Mouse (Mus musculus) midbrain, embryonic 16.5 days (tissue): Measurements from ENCODE around the gene Polr3c. TPM values are rescaled to one million over a fixed set of nuclear protein-coding genes. Genes with fewer than 3 reads are reported as not detected.
"Not testable (repeated sequence)": the region's sequence is repeated elsewhere in the genome, so short reads cannot be mapped to it uniquely, and the experiment has no call there.

Experiments used
- ATAC-seq: fragments of 200-750 bp; cut with Nextera tagmentation; 2 replicates; pipeline ENCODE4 v1.8.0; 2017; ENCODE audit warnings: moderate TSS enrichment
- H3K27ac ChIP-seq: fragments of 300-500 bp; sonication (generic); 2 replicates; pipeline ENCODE4 v1.5.1; 2014; ENCODE audit warnings: mild to moderate bottlenecking, low read length, mixed read lengths
- H3K27me3 ChIP-seq: fragments of 300-500 bp; sonication (generic); 2 replicates; pipeline ENCODE4 v1.6.1; 2014; ENCODE audit warnings: low read depth, low read length, mixed read lengths; ENCODE audit not compliant: control insufficient read depth, insufficient read depth
- H3K36me3 ChIP-seq: fragments of 300-500 bp; sonication (generic); 2 replicates; pipeline ENCODE4 v1.6.1; 2014; ENCODE audit warnings: mild to moderate bottlenecking, low read length, moderate library complexity, mixed read lengths; ENCODE audit not compliant: control insufficient read depth, insufficient read depth
- H3K4me1 ChIP-seq: fragments of 300-500 bp; sonication (generic); 2 replicates; pipeline ENCODE4 v1.6.1; 2014; ENCODE audit warnings: mild to moderate bottlenecking, low read length, mixed read lengths; ENCODE audit not compliant: control insufficient read depth, insufficient read depth
- H3K4me2 ChIP-seq: fragments of 300-500 bp; sonication (generic); 2 replicates; pipeline ENCODE4 v1.6.1; 2014; ENCODE audit warnings: mild to moderate bottlenecking, low read length, mixed read lengths
- H3K4me3 ChIP-seq: fragments of 300-500 bp; sonication (generic); 2 replicates; pipeline ENCODE4 v1.5.1; 2014; ENCODE audit warnings: low read depth, mild to moderate bottlenecking, low read length, moderate library complexity, mixed read lengths
- H3K9ac ChIP-seq: fragments of 300-500 bp; sonication (generic); 2 replicates; pipeline ENCODE4 v1.6.1; 2014; ENCODE audit warnings: low read depth, low read length, mixed read lengths
- H3K9me3 ChIP-seq: fragments of 300-500 bp; sonication (generic); replicated peaks from 2 replicates; pipeline ENCODE4 v1.6.1; 2014; ENCODE audit warnings: mild to moderate bottlenecking, low read length, mixed read lengths; ENCODE audit not compliant: control insufficient read depth, poor library complexity, severe bottlenecking
- WGBS: fragments of 180-500 bp; shearing (Covaris S2); extraction: QIAGEN DNeasy Blood & Tissue Kit; methylation state at CpG from one replicate; pipeline ENCODE4 v1.1.7; 2014; 5-methylcytosine and 5-hydroxymethylcytosine counted together
- polyA plus RNA-seq: library from polyadenylated mRNA; unstranded; fragments of >200 nt; fragmentation: Nextera tagmentation; extraction: Ambion mirVana; gene quantifications from 2 replicates; pipeline ENCODE4 v1.2.1, GENCODE M21; 2015

Polr3c gene
- polyA plus RNA-seq, 1 experiment from 2014 or later = 33.3 TPM

DNA sequence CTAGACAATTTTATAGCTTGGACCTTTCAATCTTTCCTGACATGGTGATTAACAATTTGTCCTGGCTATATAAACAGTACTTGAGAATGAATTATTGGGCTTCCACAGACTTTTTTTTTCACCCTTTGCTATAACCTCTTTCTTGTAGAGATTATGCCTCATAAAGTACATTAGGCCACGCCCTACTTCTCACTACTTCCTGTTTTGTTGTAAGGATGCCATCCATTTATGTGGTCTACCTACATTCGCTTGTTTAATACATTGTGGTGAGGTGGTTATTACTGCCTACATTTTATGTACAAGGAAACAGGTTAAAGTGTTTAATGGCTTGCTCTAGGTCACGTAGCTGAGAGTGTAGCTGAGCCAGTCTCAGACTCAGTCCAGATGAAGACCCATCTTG is 52.3 kb downstream of the Polr3c start:
- Histone ChIP-seq H3K9ac (no peak overlapping the region), H3K4me2 (no peak overlapping the region), H3K4me3 (no peak overlapping the region), H3K4me1 (peaks cover 9% of the 10 kb centered on the region; the same call in 1 of the 2 replicates), H3K27me3 (peaks cover 12% of the 10 kb centered on the region), H3K36me3 (no peaks in the 10 kb centered on the region), H3K9me3 (no peaks in the 10 kb centered on the region), H3K27ac (no peak overlapping the region)
- 80% methylated on average over 3 of the region's 3 CpGs for WGBS
- no peak for ATAC-seq

DNA sequence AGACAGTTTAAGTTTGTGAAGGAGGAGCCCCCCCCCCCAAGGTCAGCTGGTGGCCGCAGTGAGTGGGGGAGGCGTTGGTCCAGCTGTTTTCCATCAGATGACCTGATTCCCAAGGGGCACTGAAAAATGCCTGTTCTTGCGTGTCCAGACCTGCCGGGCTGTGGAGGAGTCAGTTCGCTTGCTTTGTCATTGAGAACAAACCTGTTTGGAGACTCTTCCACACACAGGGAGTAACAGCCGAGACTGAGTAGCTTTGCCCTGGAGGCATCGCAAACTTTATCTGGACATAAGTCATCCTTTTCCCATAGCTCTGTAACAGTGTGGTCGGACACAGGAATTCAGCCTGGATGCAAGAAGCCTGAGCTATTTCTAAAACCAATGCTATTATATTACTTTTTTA is 53.0 kb downstream of the Polr3c start:
- WGBS = 76% methylated on average over 8 of the region's 8 CpGs
- no peaks in the 10 kb centered on the region for H3K36me3 ChIP-seq
- H3K4me3 ChIP-seq = no peak overlapping the region
- H3K9me3 ChIP-seq = no peaks in the 10 kb centered on the region
- H3K9ac ChIP-seq = no peak overlapping the region
- H3K4me1 ChIP-seq = peaks cover 5% of the 10 kb centered on the region; the same call in 1 of the 2 replicates
- peaks cover 12% of the 10 kb centered on the region for H3K27me3 ChIP-seq
- no peak for ATAC-seq
- H3K4me2 ChIP-seq = no peak overlapping the region
- H3K27ac ChIP-seq = no peak overlapping the region

DNA sequence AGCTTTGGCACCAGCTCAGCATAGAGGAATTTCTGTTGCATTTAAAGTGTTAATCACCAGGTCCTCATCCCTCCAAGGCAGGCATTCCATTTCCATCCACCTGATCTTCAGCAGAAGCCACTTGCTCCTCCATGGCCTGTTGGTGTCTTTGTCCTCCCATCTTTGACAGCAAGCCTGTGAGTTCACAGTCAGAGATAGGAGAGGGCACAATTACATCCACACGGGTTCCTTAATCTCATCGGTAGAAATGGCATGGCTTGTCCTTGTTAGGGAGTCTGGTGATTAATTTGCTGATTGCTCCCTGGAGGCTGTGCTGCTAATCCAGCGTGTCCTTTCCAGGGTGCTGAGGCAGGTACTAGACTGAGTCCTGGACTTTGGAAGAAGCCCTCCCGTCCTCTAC is 53.9 kb downstream of the Polr3c start:
- WGBS = 78% methylated on average over 4 of the region's 4 CpGs
- no peak overlapping the region for H3K9ac ChIP-seq
- H3K27ac ChIP-seq = no peak overlapping the region
- H3K9me3 ChIP-seq = no peaks in the 10 kb centered on the region
- H3K27me3 ChIP-seq = peaks cover 12% of the 10 kb centered on the region
- H3K4me1 ChIP-seq = peaks cover 5% of the 10 kb centered on the region; the same call in 1 of the 2 replicates
- H3K4me2 ChIP-seq = no peak overlapping the region
- no peak for ATAC-seq
- H3K4me3 ChIP-seq = no peak overlapping the region
- no peaks in the 10 kb centered on the region for H3K36me3 ChIP-seq

DNA sequence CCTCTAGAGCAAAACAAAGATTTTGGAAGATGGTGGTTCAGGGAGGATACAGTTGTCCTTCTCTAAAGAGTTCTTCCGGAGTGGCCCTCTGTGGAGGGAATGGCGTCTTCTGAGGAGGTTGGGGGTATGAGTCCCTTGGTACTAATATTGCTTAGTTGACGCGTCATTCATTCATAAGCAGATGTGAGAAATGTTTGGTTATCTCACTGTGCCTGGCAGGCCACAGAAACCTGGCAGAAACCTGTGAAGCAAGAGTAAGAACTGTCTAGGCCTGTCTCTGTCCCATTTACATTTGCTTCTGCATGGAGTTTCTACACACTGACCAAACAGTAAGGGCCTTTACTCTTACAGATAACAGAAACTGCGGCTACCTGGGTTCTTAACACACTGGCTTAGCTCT is 55.9 kb downstream of the Polr3c start:
- 94% methylated on average over 5 of the region's 5 CpGs for WGBS
- ATAC-seq = no peak
- Histone ChIP-seq H3K27me3 (peaks cover 12% of the 10 kb centered on the region), H3K4me2 (no peak overlapping the region), H3K4me3 (no peak overlapping the region), H3K36me3 (no peaks in the 10 kb centered on the region), H3K9ac (no peak overlapping the region), H3K27ac (no peak overlapping the region), H3K4me1 (peaks cover 5% of the 10 kb centered on the region; the same call in 1 of the 2 replicates), H3K9me3 (no peaks in the 10 kb centered on the region)

DNA sequence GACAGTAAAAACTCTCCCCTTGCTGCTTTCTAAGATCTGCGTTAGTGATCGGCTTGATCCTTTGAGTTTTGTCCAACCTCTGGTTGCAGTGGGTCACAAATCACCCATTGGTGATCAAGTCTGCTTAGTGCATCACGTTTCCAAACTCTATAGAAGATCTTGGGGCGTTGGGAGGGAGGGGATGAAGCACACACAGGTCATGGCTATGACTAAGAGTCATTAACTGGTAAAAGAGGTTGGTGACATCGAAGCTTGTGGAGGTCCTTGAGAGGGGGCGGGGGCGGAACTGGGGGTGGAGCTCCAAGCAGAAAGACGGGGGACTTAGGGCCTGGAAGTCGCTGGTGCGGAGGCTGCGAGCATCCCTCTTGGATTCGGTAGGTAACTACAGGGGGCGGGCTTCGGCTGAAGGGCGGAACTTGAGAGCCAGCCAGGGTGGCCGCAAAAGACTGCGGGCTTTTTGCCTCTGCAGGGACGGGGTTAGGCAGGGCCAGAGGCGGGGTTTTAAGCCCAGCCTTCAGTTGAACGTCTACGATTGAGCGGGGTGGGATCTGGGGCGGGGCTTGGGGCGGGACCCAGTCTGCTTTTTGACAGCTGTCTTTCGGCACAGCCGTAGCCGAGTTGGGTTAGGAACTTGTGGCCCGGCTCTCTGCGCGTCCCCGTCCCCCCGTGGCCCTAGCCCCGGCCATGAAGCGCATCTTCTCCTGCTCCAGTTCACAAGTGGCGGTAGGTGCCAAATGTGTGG is 57.5 kb downstream of the Polr3c start, which contains the start of gene Ankrd35:
TSS of gene Ankrd35 (plus strand) at position 405 of the 742 bp plus-strand sequence.
- H3K27ac ChIP-seq = no peak within 1 kb of the TSS
- peak within 1 kb of the TSS; percentile 67 for H3K4me2 ChIP-seq
- peaks cover 12% of the 10 kb centered on the region for H3K27me3 ChIP-seq
- H3K36me3 ChIP-seq = no peaks in the 10 kb centered on the region
- H3K9me3 ChIP-seq = no peaks in the 10 kb centered on the region
- WGBS = 5% methylated on average over 34 of the region's 35 CpGs
- H3K4me1 ChIP-seq = peaks cover 5% of the 10 kb centered on the region; the same call in 1 of the 2 replicates
- H3K4me3 ChIP-seq = peak within 1 kb of the TSS; percentile 51
- peak; percentile 92 for ATAC-seq
- H3K9ac ChIP-seq = peak within 1 kb of the TSS; percentile 56

DNA sequence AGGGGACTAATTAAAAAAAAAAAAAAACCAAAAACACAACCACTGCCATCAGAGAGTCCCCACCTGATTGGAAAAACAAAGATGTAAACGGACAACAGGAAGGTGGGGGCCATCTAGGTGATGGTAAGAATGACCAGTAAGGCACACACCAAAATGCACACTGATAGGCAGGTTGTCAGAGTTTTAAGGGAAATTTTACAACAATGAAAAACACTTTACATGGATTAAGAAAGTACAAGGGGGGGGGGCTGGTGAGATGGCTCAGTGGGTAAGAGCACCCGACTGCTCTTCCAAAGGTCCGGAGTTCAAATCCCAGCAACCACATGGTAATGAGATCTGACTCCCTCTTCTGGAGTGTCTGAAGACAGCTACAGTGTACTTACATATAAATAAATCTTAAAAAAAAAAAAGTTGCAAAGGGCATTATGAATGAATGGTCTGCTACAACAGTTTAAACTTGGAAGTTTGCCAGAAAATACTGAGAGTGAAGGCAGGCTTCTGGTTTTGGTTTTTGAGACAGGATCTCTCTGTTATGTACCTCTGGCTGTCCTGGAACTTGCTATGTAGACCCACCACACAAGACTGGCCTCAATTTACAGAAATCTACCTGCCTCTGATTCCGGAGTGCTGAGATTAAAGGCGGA is 58.9 kb downstream of the Polr3c start:
- Histone ChIP-seq H3K4me3 (no peak overlapping the region), H3K4me2 (no peak overlapping the region), H3K4me1 (peaks cover 7% of the 10 kb centered on the region), H3K27me3 (peaks cover 12% of the 10 kb centered on the region), H3K9me3 (no peaks in the 10 kb centered on the region), H3K36me3 (no peaks in the 10 kb centered on the region), H3K27ac (no peak overlapping the region), H3K9ac (no peak overlapping the region)
- no peak for ATAC-seq
- 95% methylated on average over 5 of the region's 5 CpGs for WGBS

DNA sequence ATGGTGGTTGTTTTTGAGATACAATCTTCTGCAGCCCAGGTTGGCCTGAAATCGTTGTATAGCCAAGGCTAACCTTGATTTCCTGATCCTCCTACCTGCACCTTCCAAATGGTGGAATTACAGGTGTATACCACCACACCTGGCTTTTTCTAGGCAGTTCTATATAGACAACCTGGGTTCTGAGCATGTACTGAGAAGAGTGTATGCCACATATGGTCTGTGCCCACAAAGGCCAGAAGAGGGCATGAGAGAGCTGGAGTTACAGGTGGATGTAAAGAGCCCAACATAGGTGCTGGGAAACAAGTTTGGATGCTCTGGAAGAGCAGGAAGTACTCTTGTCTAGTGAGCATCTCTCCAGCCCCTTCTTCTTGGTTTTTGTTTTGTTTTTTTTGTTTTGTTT is 60.1 kb downstream of the Polr3c start:
- H3K27me3 ChIP-seq = peaks cover 12% of the 10 kb centered on the region
- H3K9ac ChIP-seq = no peak overlapping the region
- H3K4me3 ChIP-seq = no peak overlapping the region
- H3K27ac ChIP-seq = no peak overlapping the region
- no peaks in the 10 kb centered on the region for H3K36me3 ChIP-seq
- H3K4me1 ChIP-seq = peaks cover 14% of the 10 kb centered on the region
- H3K4me2 ChIP-seq = no peak overlapping the region
- H3K9me3 ChIP-seq = no peaks in the 10 kb centered on the region
- WGBS = 56% methylated on average over 1 of the region's 1 CpGs
- no peak for ATAC-seq

DNA sequence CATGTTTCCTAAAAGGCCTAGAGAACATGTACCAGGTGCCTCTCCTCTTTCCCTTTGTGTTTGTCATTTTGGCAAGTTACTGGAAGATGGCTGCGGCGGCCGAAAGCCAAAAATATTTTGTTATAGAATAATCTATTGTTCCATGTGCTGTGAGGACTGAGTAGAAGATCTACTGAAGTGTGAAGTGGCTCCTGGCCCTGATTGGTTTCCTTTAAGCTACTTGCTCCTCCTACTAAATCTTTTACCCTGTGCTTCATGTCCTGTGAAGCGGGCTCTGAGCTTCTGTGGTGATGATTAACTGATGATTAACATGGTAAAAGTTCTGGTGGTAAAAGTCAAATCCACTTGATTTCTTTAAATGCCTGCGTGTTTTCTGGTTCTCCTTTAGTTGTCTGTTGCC is 60.5 kb downstream of the Polr3c start:
- H3K4me2 ChIP-seq = no peak overlapping the region
- whole genome bisulfite sequencing = 92% methylated on average over 5 of the region's 5 CpGs
- H3K4me3 ChIP-seq = no peak overlapping the region
- ATAC-seq = no peak
- H3K27me3 ChIP-seq = peaks cover 12% of the 10 kb centered on the region
- H3K9me3 ChIP-seq = no peaks in the 10 kb centered on the region
- H3K9ac ChIP-seq = no peak overlapping the region
- no peak overlapping the region for H3K27ac ChIP-seq
- H3K4me1 ChIP-seq = peaks cover 14% of the 10 kb centered on the region
- no peaks in the 10 kb centered on the region for H3K36me3 ChIP-seq

DNA sequence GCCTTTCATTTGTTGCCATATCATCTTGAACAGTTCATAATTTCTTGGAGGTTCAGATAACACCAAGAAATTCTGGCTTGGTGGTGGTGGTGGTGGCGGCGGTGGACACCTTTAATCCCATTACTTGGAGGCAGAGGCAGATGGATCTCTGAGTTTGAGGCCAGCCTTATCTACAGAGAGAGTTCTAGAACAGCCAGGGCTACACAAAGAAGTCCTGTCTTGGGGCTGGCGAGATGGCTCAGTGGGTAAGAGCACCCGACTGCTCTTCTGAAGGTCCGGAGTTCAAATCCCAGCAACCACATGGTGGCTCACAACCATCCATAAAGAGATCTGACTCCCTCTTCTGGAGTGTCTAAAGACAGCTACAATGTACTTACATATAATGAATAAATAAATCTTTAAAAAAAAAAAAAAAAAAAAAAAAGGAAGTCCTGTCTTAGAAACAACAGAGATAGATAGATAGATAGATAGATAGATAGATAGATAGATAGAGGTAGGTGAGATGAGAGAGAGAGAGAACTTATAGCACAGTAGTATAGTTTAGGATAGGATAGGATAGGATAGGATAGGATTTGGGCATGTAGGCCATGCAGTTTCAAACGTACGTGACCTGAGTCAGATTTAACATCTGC is 61.6 kb downstream of the Polr3c start:
- H3K4me1 ChIP-seq = peaks cover 14% of the 10 kb centered on the region
- H3K9ac ChIP-seq, H3K36me3 ChIP-seq, H3K9me3 ChIP-seq, H3K27ac ChIP-seq, ATAC-seq, H3K4me3 ChIP-seq, H3K27me3 ChIP-seq, H3K4me2 ChIP-seq: not testable (repeated sequence)
- 93% methylated on average over 7 of the region's 7 CpGs for WGBS
